Mouse (Mus musculus) lung, embryonic 15.5 days (tissue): ENCODE data around the gene Sgsm1. TPM values are rescaled to one million over a fixed set of nuclear protein-coding genes. Genes with fewer than 3 reads are reported as not detected.

Source experiments
- ATAC-seq: fragments of 200-750 bp; cut with Nextera tagmentation; 2 replicates; pipeline ENCODE4 v1.8.0; 2017; ENCODE audit warnings: moderate number of reproducible peaks, borderline replicate concordance; ENCODE audit not compliant: low FRiP score, low TSS enrichment; ENCODE audit errors: extremely low read depth
- H3K27ac ChIP-seq: fragments of 300-500 bp; sonication (generic); 2 replicates; pipeline ENCODE4 v1.5.1; 2015; ENCODE audit warnings: moderate library complexity, mild to moderate bottlenecking, inconsistent platforms
- H3K27me3 ChIP-seq: fragments of 300-500 bp; sonication (generic); 2 replicates; pipeline ENCODE4 v1.6.1; 2015; ENCODE audit warnings: inconsistent platforms
- H3K36me3 ChIP-seq: fragments of 300-500 bp; sonication (generic); 2 replicates; pipeline ENCODE4 v1.6.1; 2015; ENCODE audit warnings: inconsistent platforms
- H3K4me1 ChIP-seq: fragments of 300-500 bp; sonication (generic); 2 replicates; pipeline ENCODE4 v1.6.1; 2015; ENCODE audit warnings: inconsistent platforms
- H3K4me2 ChIP-seq: fragments of 300-500 bp; sonication (generic); 2 replicates; pipeline ENCODE4 v1.6.1; 2015; ENCODE audit warnings: inconsistent platforms, mild to moderate bottlenecking, moderate library complexity
- H3K4me3 ChIP-seq: fragments of 300-500 bp; sonication (generic); 2 replicates; pipeline ENCODE4 v1.5.1; 2015; ENCODE audit warnings: mild to moderate bottlenecking, inconsistent platforms
- H3K9ac ChIP-seq: fragments of 300-500 bp; sonication (generic); 2 replicates; pipeline ENCODE4 v1.6.1; 2015; ENCODE audit warnings: inconsistent platforms
- H3K9me3 ChIP-seq: fragments of 300-500 bp; sonication (generic); 2 replicates; pipeline ENCODE4 v1.6.1; 2016; ENCODE audit warnings: inconsistent platforms
- WGBS: fragments of 180-500 bp; shearing (Covaris S2); methylation state at CpG from one replicate; pipeline ENCODE4 v1.1.7; 2015; 5-methylcytosine and 5-hydroxymethylcytosine counted together
- polyA plus RNA-seq: library from polyadenylated mRNA; unstranded; fragments of >200 nt; fragmentation: Nextera tagmentation; extraction: Ambion mirVana; gene quantifications from 2 replicates; pipeline ENCODE4 v1.2.1, GENCODE M21; 2015

The Sgsm1 gene
- polyA plus RNA-seq, 1 experiment from 2014 or later = 5.4 TPM

DNA sequence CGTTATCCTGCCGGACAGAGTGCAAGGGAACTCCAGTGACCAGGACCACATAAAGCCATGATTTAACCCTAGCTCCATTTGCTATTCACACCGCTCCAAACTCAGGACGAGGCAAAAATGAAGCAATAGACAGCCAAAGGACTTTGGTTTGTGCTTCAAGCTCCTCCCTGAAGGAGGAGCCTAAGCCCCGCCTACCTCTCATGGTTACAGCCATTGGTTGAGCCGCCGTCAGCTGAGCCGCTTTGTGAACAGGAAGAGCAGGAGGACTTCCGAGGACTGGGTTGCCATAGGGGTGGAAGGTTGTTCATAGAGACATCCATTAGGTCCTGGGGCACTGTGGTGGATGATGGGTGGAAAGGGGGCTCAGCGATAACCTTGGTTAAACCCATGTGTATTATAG lies 34.7 kb downstream of the Sgsm1 start:
- H3K27ac ChIP-seq = no peak overlapping the region
- no peak overlapping the region for H3K4me2 ChIP-seq
- no peaks in the 10 kb centered on the region for H3K36me3 ChIP-seq
- H3K9ac ChIP-seq = no peak overlapping the region
- no peaks in the 10 kb centered on the region for H3K27me3 ChIP-seq
- no peak overlapping the region for H3K4me3 ChIP-seq
- WGBS = 67% methylated on average over 10 of the region's 10 CpGs
- H3K9me3 ChIP-seq = no peaks in the 10 kb centered on the region
- ATAC-seq = no peak
- no peaks in the 10 kb centered on the region for H3K4me1 ChIP-seq

DNA sequence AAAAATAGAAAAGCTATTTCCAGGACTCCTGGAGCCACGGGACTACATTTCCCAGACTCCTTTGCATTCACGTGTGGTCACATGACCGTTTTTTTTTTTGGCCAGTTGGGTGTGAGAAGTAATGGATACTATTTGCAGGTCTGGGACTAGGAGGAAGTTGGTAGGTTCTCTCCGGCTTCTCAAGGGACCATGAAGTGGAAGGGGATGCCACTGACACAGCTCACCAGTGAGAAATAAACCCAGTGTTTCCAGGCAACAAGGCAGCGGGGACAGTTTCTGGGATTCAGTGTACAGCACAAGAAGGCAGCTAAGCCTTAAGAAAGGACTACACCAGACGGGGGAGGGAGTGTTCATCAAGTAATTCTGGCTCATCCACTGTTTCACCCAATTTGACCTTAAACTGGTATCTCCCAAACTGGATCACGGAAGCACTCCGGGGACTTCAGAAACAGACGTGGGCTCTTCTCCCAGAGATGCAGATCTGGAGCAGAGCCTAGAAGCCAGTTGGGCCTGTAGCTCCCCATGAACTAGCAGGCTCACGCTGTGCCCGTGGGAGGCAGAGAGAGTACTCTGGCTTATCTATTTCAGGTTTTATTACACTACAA lies 39.3 kb downstream of the Sgsm1 start:
- H3K27me3 ChIP-seq = no peaks in the 10 kb centered on the region
- no peaks in the 10 kb centered on the region for H3K9me3 ChIP-seq
- H3K36me3 ChIP-seq = no peaks in the 10 kb centered on the region
- H3K4me3 ChIP-seq = no peak overlapping the region
- no peaks in the 10 kb centered on the region for H3K4me1 ChIP-seq
- H3K27ac ChIP-seq = no peak overlapping the region
- ATAC-seq = no peak
- no peak overlapping the region for H3K9ac ChIP-seq
- 59% methylated on average over 11 of the region's 11 CpGs for WGBS
- H3K4me2 ChIP-seq = no peak overlapping the region

DNA sequence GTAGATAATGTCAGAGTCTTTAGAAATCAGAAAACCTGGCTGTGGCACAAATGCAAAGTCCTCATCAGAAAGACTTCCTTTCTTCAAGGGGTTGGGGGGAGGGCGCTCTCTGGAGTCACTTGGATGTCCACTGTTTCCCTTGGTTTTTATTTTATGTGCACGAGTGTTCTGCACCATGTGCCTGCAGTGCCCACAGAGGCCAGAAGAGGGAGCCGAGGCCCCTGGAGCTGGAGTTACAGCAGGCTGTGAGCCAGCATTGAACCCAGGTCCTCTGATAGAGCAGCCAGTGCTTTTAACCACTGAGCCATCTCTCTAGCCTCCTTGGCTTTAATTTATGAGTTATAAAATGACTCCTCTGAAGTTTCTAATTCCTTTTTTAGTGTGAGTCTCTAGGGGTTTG lies 40.5 kb downstream of the Sgsm1 start:
- no peaks in the 10 kb centered on the region for H3K4me1 ChIP-seq
- H3K9me3 ChIP-seq = no peaks in the 10 kb centered on the region
- H3K36me3 ChIP-seq = no peaks in the 10 kb centered on the region
- H3K4me3 ChIP-seq = no peak overlapping the region
- no peaks in the 10 kb centered on the region for H3K27me3 ChIP-seq
- 76% methylated on average over 3 of the region's 3 CpGs for WGBS
- ATAC-seq = no peak
- H3K27ac ChIP-seq = no peak overlapping the region
- no peak overlapping the region for H3K4me2 ChIP-seq
- no peak overlapping the region for H3K9ac ChIP-seq

DNA sequence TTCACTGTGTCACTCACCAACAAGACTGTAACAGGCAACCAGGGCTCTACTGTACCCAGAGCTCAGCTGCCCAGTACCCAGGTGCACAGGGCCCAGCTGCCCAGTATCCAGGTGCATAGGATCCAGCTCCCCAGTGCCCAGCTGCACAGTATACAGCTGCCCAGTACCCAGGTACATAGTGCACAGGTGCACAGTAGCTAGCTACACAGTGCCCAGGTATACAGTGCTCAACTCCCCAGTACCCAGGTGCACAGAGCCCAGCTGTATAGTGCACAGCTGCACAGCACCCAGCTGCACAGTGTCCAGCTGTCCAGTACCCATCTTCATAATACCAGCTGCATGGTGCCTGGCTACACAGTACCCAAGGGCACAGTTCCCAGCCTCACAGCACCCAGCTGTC lies 42.3 kb downstream of the Sgsm1 start:
- H3K27ac ChIP-seq = no peak overlapping the region
- H3K4me2 ChIP-seq = no peak overlapping the region
- no peaks in the 10 kb centered on the region for H3K4me1 ChIP-seq
- H3K36me3 ChIP-seq = no peaks in the 10 kb centered on the region
- ATAC-seq = 0 out of 2 replicates have a peak, but pooled peaks have one; percentile 39
- H3K9ac ChIP-seq = no peak overlapping the region
- no peak overlapping the region for H3K4me3 ChIP-seq
- H3K27me3 ChIP-seq = no peaks in the 10 kb centered on the region
- H3K9me3 ChIP-seq = no peaks in the 10 kb centered on the region

DNA sequence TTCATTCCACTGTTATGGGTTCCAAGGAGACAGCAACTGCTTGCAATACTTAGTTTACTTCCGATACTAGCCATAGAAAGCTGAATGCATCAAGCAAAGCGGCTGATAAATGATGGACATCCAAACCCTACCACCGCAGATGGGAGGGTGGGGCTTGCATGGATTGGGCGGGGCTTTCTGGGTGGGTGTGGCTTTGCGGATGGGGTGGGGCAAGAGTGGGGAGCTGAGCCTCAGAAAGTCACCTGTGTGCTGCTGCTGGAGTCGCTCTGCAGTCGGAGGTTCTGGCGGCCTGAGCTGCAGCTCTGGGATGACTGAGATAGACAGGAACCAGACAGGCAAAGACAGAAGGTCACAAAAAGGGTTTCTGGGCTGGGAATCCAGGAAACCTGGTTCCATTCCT lies 44.9 kb downstream of the Sgsm1 start:
- Histone ChIP-seq H3K4me3 (no peak overlapping the region), H3K36me3 (no peaks in the 10 kb centered on the region), H3K27ac (no peak overlapping the region), H3K4me1 (no peaks in the 10 kb centered on the region), H3K27me3 (no peaks in the 10 kb centered on the region), H3K9ac (no peak overlapping the region), H3K9me3 (no peaks in the 10 kb centered on the region), H3K4me2 (no peak overlapping the region)
- WGBS = 75% methylated on average over 8 of the region's 8 CpGs
- ATAC-seq = no peak

DNA sequence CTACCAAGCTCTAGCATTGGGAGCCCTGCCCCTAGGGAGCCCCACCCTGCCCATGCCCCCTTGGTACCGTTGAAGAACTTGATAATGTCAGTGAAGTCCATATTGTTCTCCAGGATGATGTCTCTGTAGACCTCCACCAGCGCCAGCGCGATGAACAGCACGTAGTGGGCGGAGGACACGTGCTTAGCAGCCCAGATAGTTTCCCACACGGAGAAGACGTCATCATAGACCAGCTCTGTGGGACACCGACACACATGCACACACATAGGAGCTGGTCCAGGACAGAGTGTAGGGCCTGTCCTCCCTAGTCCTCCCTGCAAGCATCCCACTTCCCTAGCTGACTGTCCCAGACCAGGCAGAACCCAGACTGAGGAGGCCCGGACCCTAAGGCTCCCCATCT lies 59.8 kb downstream of the Sgsm1 start:
- no peak overlapping the region for H3K4me2 ChIP-seq
- H3K27ac ChIP-seq = no peak overlapping the region
- ATAC-seq = no peak
- no peaks in the 10 kb centered on the region for H3K9me3 ChIP-seq
- no peaks in the 10 kb centered on the region for H3K4me1 ChIP-seq
- H3K9ac ChIP-seq = no peak overlapping the region
- H3K36me3 ChIP-seq = no peaks in the 10 kb centered on the region
- H3K4me3 ChIP-seq = no peak overlapping the region
- no peaks in the 10 kb centered on the region for H3K27me3 ChIP-seq
- 93% methylated on average over 11 of the region's 11 CpGs for WGBS

DNA sequence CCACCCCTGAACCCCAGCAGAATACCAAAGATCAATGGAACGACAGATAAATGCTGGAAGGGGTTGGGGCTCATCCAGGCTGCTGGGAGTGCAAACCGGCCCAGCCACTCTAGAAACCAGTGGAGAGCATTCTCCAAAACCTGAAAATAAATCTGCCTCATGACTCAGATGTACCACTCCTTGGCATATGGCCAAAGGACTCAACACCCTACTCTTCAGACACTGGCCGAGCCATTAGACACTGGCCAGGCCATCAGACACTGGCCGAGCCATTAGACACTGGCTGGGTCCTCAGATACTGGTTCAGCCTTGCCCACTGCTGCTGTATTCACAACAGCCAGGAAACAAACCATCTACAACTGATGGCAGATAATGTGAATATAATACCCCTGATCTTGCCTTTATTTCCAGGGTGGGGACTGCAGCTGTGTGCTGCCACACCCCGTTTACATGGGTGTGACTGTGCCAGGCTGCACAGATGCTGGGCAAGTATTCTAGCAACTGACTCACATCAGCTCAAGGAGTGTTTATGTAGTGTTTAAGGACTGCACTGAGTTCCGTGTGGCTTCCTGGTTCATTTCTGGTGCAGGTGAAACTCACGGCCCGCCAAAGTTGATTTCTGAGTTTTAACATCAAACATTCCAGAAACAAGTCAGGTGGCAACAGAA lies 61.2 kb downstream of the Sgsm1 start:
- H3K27me3 ChIP-seq = no peaks in the 10 kb centered on the region
- no peak overlapping the region for H3K9ac ChIP-seq
- no peak overlapping the region for H3K4me3 ChIP-seq
- ATAC-seq = no peak
- 57% methylated on average over 8 of the region's 8 CpGs for WGBS
- H3K36me3 ChIP-seq = no peaks in the 10 kb centered on the region
- no peaks in the 10 kb centered on the region for H3K4me1 ChIP-seq
- no peak overlapping the region for H3K4me2 ChIP-seq
- no peaks in the 10 kb centered on the region for H3K9me3 ChIP-seq
- H3K27ac ChIP-seq = no peak overlapping the region

DNA sequence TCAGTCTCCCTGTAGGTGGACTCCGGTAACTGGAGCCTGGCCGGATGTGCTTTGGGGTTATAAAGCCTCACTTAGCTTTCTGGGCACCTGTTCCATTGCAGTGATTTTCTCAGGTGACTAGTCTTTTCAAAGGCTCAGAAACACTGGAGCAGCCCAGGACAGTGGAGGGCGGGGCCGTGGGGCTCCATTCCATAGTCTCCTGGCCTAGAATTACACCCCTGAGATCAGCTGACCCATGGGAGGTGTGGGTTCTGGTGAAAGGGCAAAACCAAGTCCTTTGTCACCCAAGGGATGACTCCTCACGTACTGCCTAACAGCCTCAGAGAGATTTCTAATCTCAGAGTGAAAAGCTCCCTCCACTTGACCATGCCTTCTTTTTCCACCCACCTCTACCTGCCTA lies 80.4 kb downstream of the Sgsm1 start:
- H3K36me3 ChIP-seq = no peaks in the 10 kb centered on the region
- no peak overlapping the region for H3K4me3 ChIP-seq
- H3K9me3 ChIP-seq = no peaks in the 10 kb centered on the region
- ATAC-seq = no peak
- no peak overlapping the region for H3K27ac ChIP-seq
- no peak overlapping the region for H3K4me2 ChIP-seq
- no peak overlapping the region for H3K9ac ChIP-seq
- WGBS = 76% methylated on average over 5 of the region's 5 CpGs
- peaks cover 17% of the 10 kb centered on the region for H3K4me1 ChIP-seq
- no peaks in the 10 kb centered on the region for H3K27me3 ChIP-seq

DNA sequence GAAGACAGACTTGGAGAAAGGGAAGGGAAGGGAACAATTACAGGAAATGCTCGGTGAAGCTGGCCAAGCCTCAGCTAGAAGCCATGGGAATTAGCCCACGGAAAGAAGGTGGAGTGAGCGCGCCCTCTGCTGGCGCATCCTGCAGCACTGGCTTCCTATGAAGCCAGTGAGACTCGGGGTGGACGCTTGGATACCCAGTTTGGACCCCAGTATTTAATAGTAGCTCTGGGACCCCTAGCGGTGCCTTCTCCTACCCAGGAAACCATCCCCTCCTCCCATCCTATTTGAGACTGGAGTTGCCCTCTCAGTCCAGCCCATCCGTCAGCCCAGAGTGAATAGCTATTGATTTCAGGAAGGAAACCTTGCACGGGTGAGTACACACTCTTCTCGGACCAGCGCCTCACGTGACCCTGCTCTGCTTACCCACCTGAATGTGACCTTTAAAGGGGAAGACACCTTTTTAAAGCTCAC lies 83.9 kb downstream of the Sgsm1 start, which contains the start of gene Tmem211:
Gene Tmem211 (plus strand): TSS at position 278 of the 471 bp plus-strand sequence.
- ATAC-seq = peak; percentile 71
- Histone ChIP-seq H3K36me3 (no peaks in the 10 kb centered on the region), H3K9ac (peak within 1 kb of the TSS; percentile 5; the same call in 1 of the 2 replicates), H3K4me1 (peaks cover 18% of the 10 kb centered on the region), H3K9me3 (no peaks in the 10 kb centered on the region), H3K27ac (peak within 1 kb of the TSS; percentile 40), H3K4me2 (peak within 1 kb of the TSS; percentile 52), H3K4me3 (peak within 1 kb of the TSS; percentile 8; the same call in 1 of the 2 replicates), H3K27me3 (no peaks in the 10 kb centered on the region)
- under 1% methylated on average over 13 of the region's 13 CpGs for WGBS

DNA sequence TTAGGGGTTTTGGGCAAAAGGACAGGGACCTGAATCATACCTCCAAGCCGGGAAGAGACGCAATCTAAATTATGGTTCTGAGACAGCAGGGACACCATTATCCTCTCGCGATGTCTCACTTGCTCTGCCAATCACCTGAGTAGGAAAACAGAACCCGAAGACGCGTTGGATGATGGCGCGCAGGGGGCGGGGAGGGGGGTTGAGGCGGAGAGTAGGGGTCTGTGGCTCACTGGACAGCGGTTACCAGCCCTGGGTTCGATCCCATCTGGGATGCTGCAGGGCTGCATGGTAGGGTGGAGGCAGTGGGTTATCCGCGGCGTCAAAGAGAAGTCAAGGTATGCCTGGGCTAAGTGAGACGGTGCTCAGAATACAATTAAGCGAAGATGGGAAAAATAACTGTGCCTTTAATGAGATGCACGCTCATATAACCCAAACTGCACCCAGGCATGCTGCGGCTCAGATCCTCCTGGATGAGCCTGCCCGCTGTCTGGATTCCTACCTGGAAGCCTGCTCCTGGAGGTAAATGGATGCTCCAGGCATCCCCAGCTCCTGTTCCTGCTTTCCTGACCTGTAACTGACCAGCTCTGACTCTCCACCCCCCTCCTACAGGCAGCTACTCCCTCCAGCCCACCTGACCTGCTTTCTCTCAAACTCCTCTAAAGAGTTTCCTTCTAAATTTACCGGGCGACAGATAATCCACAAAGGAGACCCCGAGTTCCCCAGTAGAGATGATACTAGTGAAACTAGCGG lies 84.7 kb downstream of the Sgsm1 start:
- Histone ChIP-seq H3K9ac (peak overlapping the region; percentile 5; the same call in 1 of the 2 replicates), H3K4me2 (peak overlapping the region; percentile 52), H3K27ac (peak overlapping the region; percentile 40; the same call in 1 of the 2 replicates), H3K4me1 (peaks cover 18% of the 10 kb centered on the region), H3K27me3 (peaks cover 1% of the 10 kb centered on the region; the same call in 1 of the 2 replicates), H3K4me3 (no peak overlapping the region), H3K36me3 (no peaks in the 10 kb centered on the region), H3K9me3 (no peaks in the 10 kb centered on the region)
- ATAC-seq = no peak
- 21% methylated on average over 25 of the region's 25 CpGs for WGBS

DNA sequence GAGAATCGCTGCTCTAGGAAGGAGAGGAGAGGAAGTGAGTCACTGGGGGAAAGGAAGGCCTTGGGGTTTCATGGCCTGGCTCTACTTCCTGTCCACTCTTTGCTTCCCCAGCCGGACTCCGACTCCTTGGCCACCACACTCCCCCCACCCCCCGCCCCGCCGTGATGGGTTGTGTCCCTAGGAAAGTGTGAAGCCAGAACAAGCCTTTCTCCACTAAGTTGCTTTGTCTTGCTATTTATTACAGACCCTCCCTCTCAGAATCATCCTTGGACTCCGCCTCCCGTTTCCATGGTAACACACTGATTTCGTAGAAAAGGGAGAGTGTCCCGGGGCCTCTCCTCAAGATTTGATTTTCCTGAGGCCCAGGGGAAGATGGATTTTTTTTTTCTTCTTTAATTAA lies 85.3 kb downstream of the Sgsm1 start:
- 19% methylated on average over 10 of the region's 10 CpGs for WGBS
- peaks cover 23% of the 10 kb centered on the region for H3K4me1 ChIP-seq
- H3K36me3 ChIP-seq = no peaks in the 10 kb centered on the region
- no peak overlapping the region for H3K4me3 ChIP-seq
- H3K27me3 ChIP-seq = peaks cover 7% of the 10 kb centered on the region; the same call in 1 of the 2 replicates
- no peak overlapping the region for H3K27ac ChIP-seq
- no peaks in the 10 kb centered on the region for H3K9me3 ChIP-seq
- peak overlapping the region; percentile 52; the same call in 1 of the 2 replicates for H3K4me2 ChIP-seq
- H3K9ac ChIP-seq = no peak overlapping the region
- ATAC-seq = no peak

DNA sequence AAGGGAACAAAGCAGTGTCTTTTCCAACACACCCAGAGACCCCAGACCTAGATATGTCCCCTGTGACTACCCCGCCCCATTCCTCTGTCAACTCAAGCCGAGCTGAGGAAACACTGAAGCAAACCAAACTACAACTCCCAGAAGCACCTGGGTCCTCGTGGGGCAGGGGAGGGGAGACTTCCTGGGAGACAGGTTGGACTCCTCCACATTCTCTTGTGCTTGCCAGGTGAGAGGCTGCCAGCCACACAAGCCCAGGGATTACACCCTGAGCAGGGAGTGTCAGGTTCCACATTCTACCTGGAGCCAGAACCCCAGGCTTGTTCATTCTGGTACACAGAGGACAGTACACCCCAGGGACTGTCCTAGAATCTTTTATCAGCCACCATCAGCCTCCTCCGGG lies 86.7 kb downstream of the Sgsm1 start:
- Histone ChIP-seq H3K27me3 (peaks cover 11% of the 10 kb centered on the region; the same call in 1 of the 2 replicates), H3K27ac (peak overlapping the region; percentile 53; the same call in 1 of the 2 replicates), H3K9ac (no peak overlapping the region), H3K4me1 (peaks cover 34% of the 10 kb centered on the region), H3K4me2 (no peak overlapping the region), H3K36me3 (no peaks in the 10 kb centered on the region), H3K4me3 (no peak overlapping the region), H3K9me3 (no peaks in the 10 kb centered on the region)
- no peak for ATAC-seq
- 34% methylated on average over 4 of the region's 4 CpGs for WGBS
